Mouse (Mus musculus) forebrain, embryonic 15.5 days (tissue): ENCODE measurements around the gene Arpc1b. TPM values are rescaled to one million over a fixed set of nuclear protein-coding genes. Genes with fewer than 3 reads are reported as not detected.
"Not testable (repeated sequence)": the region's sequence is repeated elsewhere in the genome, so short reads cannot be mapped to it uniquely, and the experiment has no call there.

ENCODE experiments used
- ATAC-seq: fragments of 200-750 bp; cut with Nextera tagmentation; replicated peaks from 2 replicates; pipeline ENCODE4 v1.8.0; 2017; ENCODE audit warnings: mild to moderate bottlenecking, moderate TSS enrichment, moderate library complexity
- H3K27ac ChIP-seq: fragments of 300-500 bp; sonication (generic); replicated peaks from 2 replicates; pipeline ENCODE4 v1.5.1; 2015; ENCODE audit warnings: mild to moderate bottlenecking, inconsistent platforms
- H3K27me3 ChIP-seq: fragments of 300-500 bp; sonication (generic); 2 replicates; pipeline ENCODE4 v1.6.1; 2015; ENCODE audit warnings: inconsistent platforms
- H3K36me3 ChIP-seq: fragments of 300-500 bp; sonication (generic); 2 replicates; pipeline ENCODE4 v1.6.1; 2015; ENCODE audit warnings: mild to moderate bottlenecking, inconsistent platforms
- H3K4me1 ChIP-seq: fragments of 300-500 bp; sonication (generic); 2 replicates; pipeline ENCODE4 v1.6.1; 2015; ENCODE audit warnings: inconsistent platforms
- H3K4me2 ChIP-seq: fragments of 300-500 bp; sonication (generic); replicated peaks from 2 replicates; pipeline ENCODE4 v1.6.1; 2015; ENCODE audit warnings: mild to moderate bottlenecking, inconsistent platforms
- H3K4me3 ChIP-seq: fragments of 300-500 bp; sonication (generic); 2 replicates; pipeline ENCODE4 v1.5.1; 2015; ENCODE audit warnings: mild to moderate bottlenecking, inconsistent platforms
- H3K9ac ChIP-seq: fragments of 300-500 bp; sonication (generic); replicated peaks from 2 replicates; pipeline ENCODE4 v1.6.1; 2015; ENCODE audit warnings: mild to moderate bottlenecking, inconsistent platforms
- H3K9me3 ChIP-seq: fragments of 300-500 bp; sonication (generic); 2 replicates; pipeline ENCODE4 v1.6.1; 2016; ENCODE audit warnings: inconsistent platforms
- WGBS: fragments of 180-500 bp; shearing (Covaris S2); methylation state at CpG from one replicate; pipeline ENCODE4 v1.1.7; 2015; ENCODE audit warnings: mixed read lengths; 5-methylcytosine and 5-hydroxymethylcytosine counted together
- polyA plus RNA-seq: library from polyadenylated mRNA; unstranded; fragments of >200 nt; fragmentation: Nextera tagmentation; extraction: Ambion mirVana; gene quantifications from 2 replicates; pipeline ENCODE4 v1.2.1, GENCODE M21; 2015

The Arpc1b gene
- polyA plus RNA-seq, 1 experiment from 2014 or later, result 57.0 TPM

- H3K9me3 ChIP-seq, result no peaks in the 10 kb centered on the region
- H3K4me1 ChIP-seq, result peaks cover 11% of the 10 kb centered on the region
- 91% methylated on average over 5 of the region's 5 CpGs for WGBS
- no peak overlapping the region for H3K27ac ChIP-seq
- peaks cover 8% of the 10 kb centered on the region for H3K36me3 ChIP-seq
- no peak for ATAC-seq
- H3K4me2 ChIP-seq, result no peak overlapping the region
- H3K27me3 ChIP-seq, result 0 out of 2 replicates have a peak, but pooled peaks cover 5% of the 10 kb centered on the region
- H3K4me3 ChIP-seq, result no peak overlapping the region
- no peak overlapping the region for H3K9ac ChIP-seq
These were observed 1.7 kb downstream of the Arpc1b start for GRCm38 (mm10) chr5:145115736-145116135.

GRCm38 (mm10) chr5:145116316-145116715, 2.3 kb downstream of the Arpc1b start:
- peaks cover 3% of the 10 kb centered on the region; the same call in 1 of the 2 replicates for H3K36me3 ChIP-seq
- H3K9me3 ChIP-seq, result no peaks in the 10 kb centered on the region
- no peak overlapping the region for H3K4me2 ChIP-seq
- no peak overlapping the region for H3K27ac ChIP-seq
- no peak for ATAC-seq
- H3K27me3 ChIP-seq, result 0 out of 2 replicates have a peak, but pooled peaks cover 5% of the 10 kb centered on the region
- 64% methylated on average over 4 of the region's 4 CpGs for WGBS
- no peak overlapping the region for H3K9ac ChIP-seq
- no peak overlapping the region for H3K4me3 ChIP-seq
- H3K4me1 ChIP-seq, result peaks cover 11% of the 10 kb centered on the region

GRCm38 (mm10) chr5:145116916-145117315, 2.9 kb downstream of the Arpc1b start:
- H3K27ac ChIP-seq, result no peak overlapping the region
- no peak for ATAC-seq
- H3K9ac ChIP-seq, result no peak overlapping the region
- H3K9me3 ChIP-seq, result no peaks in the 10 kb centered on the region
- 46% methylated on average over 10 of the region's 10 CpGs for WGBS
- 0 out of 2 replicates have a peak, but pooled peaks cover 5% of the 10 kb centered on the region for H3K27me3 ChIP-seq
- no peaks in the 10 kb centered on the region for H3K36me3 ChIP-seq
- H3K4me3 ChIP-seq, result no peak overlapping the region
- H3K4me2 ChIP-seq, result no peak overlapping the region
- peaks cover 11% of the 10 kb centered on the region for H3K4me1 ChIP-seq

- H3K4me1 ChIP-seq, result peaks cover 11% of the 10 kb centered on the region
- no peak for ATAC-seq
These were observed 4.0 kb downstream of the Arpc1b start for GRCm38 (mm10) chr5:145118005-145118404.

GRCm38 (mm10) chr5:145118461-145118860, 4.4 kb downstream of the Arpc1b start:
- H3K4me3 ChIP-seq, result no peak overlapping the region
- 88% methylated on average over 5 of the region's 5 CpGs for WGBS

More at GRCm38 (mm10) chr5:145118005-145118404, 4.0 kb downstream of the Arpc1b start:
- WGBS, result 72% methylated on average over 6 of the region's 6 CpGs
- Histone ChIP-seq H3K36me3 (no peaks in the 10 kb centered on the region), H3K27me3 (0 out of 2 replicates have a peak, but pooled peaks cover 5% of the 10 kb centered on the region), H3K9me3 (no peaks in the 10 kb centered on the region), H3K4me3 (no peak overlapping the region), H3K9ac (no peak overlapping the region), H3K27ac (no peak overlapping the region), H3K4me2 (no peak overlapping the region)

GRCm38 (mm10) chr5:145119385-145119784, 5.4 kb downstream of the Arpc1b start:
- Histone ChIP-seq H3K4me1 (peaks cover 5% of the 10 kb centered on the region), H3K4me2 (no peak overlapping the region), H3K36me3 (0 out of 2 replicates have a peak, but pooled peaks cover under 1% of the 10 kb centered on the region), H3K27me3 (no peaks in the 10 kb centered on the region), H3K9me3 (no peaks in the 10 kb centered on the region), H3K9ac (no peak overlapping the region), H3K4me3 (no peak overlapping the region), H3K27ac (no peak overlapping the region)
- WGBS, result 99% methylated on average over 2 of the region's 2 CpGs
- ATAC-seq, result no peak

More at GRCm38 (mm10) chr5:145118461-145118860, 4.4 kb downstream of the Arpc1b start:
- H3K4me2 ChIP-seq, result no peak overlapping the region
- no peaks in the 10 kb centered on the region for H3K36me3 ChIP-seq
- H3K27me3 ChIP-seq, result 0 out of 2 replicates have a peak, but pooled peaks cover 4% of the 10 kb centered on the region
- no peaks in the 10 kb centered on the region for H3K9me3 ChIP-seq
- no peak overlapping the region for H3K27ac ChIP-seq
- H3K9ac ChIP-seq, result no peak overlapping the region
- no peak for ATAC-seq
- H3K4me1 ChIP-seq, result peaks cover 11% of the 10 kb centered on the region

GRCm38 (mm10) chr5:145120921-145121320, 6.9 kb downstream of the Arpc1b start:
- H3K4me2 ChIP-seq, result no peak overlapping the region
- H3K9me3 ChIP-seq, result no peaks in the 10 kb centered on the region
- no peak overlapping the region for H3K27ac ChIP-seq
- no peaks in the 10 kb centered on the region for H3K4me1 ChIP-seq
- peaks cover 11% of the 10 kb centered on the region; the same call in 1 of the 2 replicates for H3K36me3 ChIP-seq
- ATAC-seq, result no peak
- WGBS, result 72% methylated on average over 7 of the region's 7 CpGs
- no peaks in the 10 kb centered on the region for H3K27me3 ChIP-seq
- H3K4me3 ChIP-seq, result no peak overlapping the region
- H3K9ac ChIP-seq, result no peak overlapping the region

GRCm38 (mm10) chr5:145123396-145123795, 9.4 kb downstream of the Arpc1b start:
- H3K36me3 ChIP-seq, result peaks cover 25% of the 10 kb centered on the region; the same call in 1 of the 2 replicates
- 96% methylated on average over 19 of the region's 19 CpGs for WGBS
- no peaks in the 10 kb centered on the region for H3K9me3 ChIP-seq
- H3K27ac ChIP-seq, result no peak overlapping the region
- H3K4me1 ChIP-seq, result no peaks in the 10 kb centered on the region
- H3K4me3 ChIP-seq, result no peak overlapping the region
- no peak overlapping the region for H3K4me2 ChIP-seq
- H3K27me3 ChIP-seq, result no peaks in the 10 kb centered on the region
- ATAC-seq, result no peak
- H3K9ac ChIP-seq, result no peak overlapping the region

- Histone ChIP-seq H3K9ac (no peak overlapping the region), H3K9me3 (no peaks in the 10 kb centered on the region), H3K36me3 (peaks cover 52% of the 10 kb centered on the region), H3K4me2 (no peak overlapping the region), H3K27me3 (no peaks in the 10 kb centered on the region), H3K4me3 (no peak overlapping the region), H3K27ac (no peak overlapping the region), H3K4me1 (no peaks in the 10 kb centered on the region)
- ATAC-seq, result no peak
- 92% methylated on average over 9 of the region's 9 CpGs for WGBS
These were observed 12.6 kb downstream of the Arpc1b start for GRCm38 (mm10) chr5:145126580-145126979.

- Histone ChIP-seq H3K9ac (no peak overlapping the region), H3K4me2 (no peak overlapping the region), H3K27me3 (no peaks in the 10 kb centered on the region), H3K27ac (no peak overlapping the region), H3K36me3 (peaks cover 78% of the 10 kb centered on the region), H3K4me3 (no peak overlapping the region), H3K4me1 (no peaks in the 10 kb centered on the region), H3K9me3 (no peaks in the 10 kb centered on the region)
- WGBS, result 95% methylated on average over 4 of the region's 4 CpGs
- no peak for ATAC-seq
These were observed 15.1 kb downstream of the Arpc1b start for GRCm38 (mm10) chr5:145129124-145129523.

- H3K4me2 ChIP-seq, H3K4me1 ChIP-seq, H3K9ac ChIP-seq, H3K4me3 ChIP-seq, H3K9me3 ChIP-seq, ATAC-seq, H3K27ac ChIP-seq, H3K27me3 ChIP-seq: not testable (repeated sequence)
- peaks cover 80% of the 10 kb centered on the region for H3K36me3 ChIP-seq
- 95% methylated on average over 4 of the region's 6 CpGs for WGBS
These were observed 15.8 kb downstream of the Arpc1b start for GRCm38 (mm10) chr5:145129773-145130172.

GRCm38 (mm10) chr5:145130191-145130590, 16.2 kb downstream of the Arpc1b start:
- peaks cover 80% of the 10 kb centered on the region for H3K36me3 ChIP-seq
- 92% methylated on average over 11 of the region's 11 CpGs for WGBS
- H3K27ac ChIP-seq, result no peak overlapping the region
- no peaks in the 10 kb centered on the region for H3K4me1 ChIP-seq
- H3K9ac ChIP-seq, result no peak overlapping the region
- no peak for ATAC-seq
- no peaks in the 10 kb centered on the region for H3K27me3 ChIP-seq
- no peak overlapping the region for H3K4me3 ChIP-seq
- H3K9me3 ChIP-seq, result no peaks in the 10 kb centered on the region
- H3K4me2 ChIP-seq, result no peak overlapping the region

GRCm38 (mm10) chr5:145130995-145131394, 17.0 kb downstream of the Arpc1b start:
- Histone ChIP-seq H3K4me1 (no peaks in the 10 kb centered on the region), H3K36me3 (peaks cover 79% of the 10 kb centered on the region), H3K27ac (no peak overlapping the region), H3K9ac (no peak overlapping the region), H3K4me2 (no peak overlapping the region), H3K27me3 (no peaks in the 10 kb centered on the region), H3K4me3 (no peak overlapping the region), H3K9me3 (no peaks in the 10 kb centered on the region)
- no peak for ATAC-seq
- 93% methylated on average over 3 of the region's 3 CpGs for WGBS
